Mouse (Mus musculus) small intestine, adult 2 months (tissue): ENCODE measurements around the gene Poldip3. TPM values are rescaled to one million over a fixed set of nuclear protein-coding genes. Genes with fewer than 3 reads are reported as not detected.
"Not testable (repeated sequence)": the region's sequence is repeated elsewhere in the genome, so short reads cannot be mapped to it uniquely, and the experiment has no call there.

Source experiments
- H3K27ac ChIP-seq: fragments of 200-500 bp; 2 replicates; pipeline ENCODE4 v1.5.1; 2012; ENCODE audit warnings: low read depth, low read length, control low read depth, inconsistent platforms; ENCODE audit not compliant: insufficient read depth
- H3K27me3 ChIP-seq: fragments of 200-500 bp; 2 replicates; pipeline ENCODE4 v1.6.1; 2012; ENCODE audit warnings: mild to moderate bottlenecking, moderate library complexity, low read length, inconsistent platforms; ENCODE audit not compliant: control insufficient read depth, insufficient read depth
- H3K36me3 ChIP-seq: fragments of 200-500 bp; 2 replicates; pipeline ENCODE4 v1.6.1; 2012; ENCODE audit warnings: mild to moderate bottlenecking, low read length, control low read depth, inconsistent platforms; ENCODE audit not compliant: control insufficient read depth, insufficient read depth
- H3K4me1 ChIP-seq: fragments of 200-500 bp; 2 replicates; pipeline ENCODE4 v1.6.1; 2012; ENCODE audit warnings: low read length, inconsistent platforms, mixed read lengths; ENCODE audit not compliant: control insufficient read depth, insufficient read depth, insufficient read length
- H3K4me3 ChIP-seq: fragments of 200-500 bp; 2 replicates; pipeline ENCODE4 v1.5.1; 2012; ENCODE audit warnings: low read depth, mild to moderate bottlenecking, control low read depth, inconsistent platforms, low read length, moderate library complexity
- CTCF ChIP-seq: fragments of 200-500 bp; IDR thresholded peaks from 2 replicates; pipeline ENCODE4 v1.5.1; 2012; ENCODE audit warnings: low read depth, mild to moderate bottlenecking, control low read depth, inconsistent platforms, low read length, moderate library complexity, mixed read lengths; ENCODE audit not compliant: insufficient replicate concordance, insufficient read length; ENCODE audit errors: extremely low read depth
- POLR2A ChIP-seq: fragments of 200-500 bp; IDR thresholded peaks from 2 replicates; pipeline ENCODE4 v1.6.1; 2012; ENCODE audit warnings: low read depth, mild to moderate bottlenecking, control low read depth, inconsistent platforms, low read length, moderate library complexity
- WGBS: fragments of 180-500 bp; shearing (Covaris S2); methylation state at CpG from one replicate; pipeline ENCODE4 v1.1.7; 2018; 5-methylcytosine and 5-hydroxymethylcytosine counted together
- polyA plus RNA-seq: library from polyadenylated mRNA; depleted of rRNA; stranded (reverse); fragments of >200 nt; gene quantifications from 2 replicates; pipeline ENCODE4 v1.2.3, GENCODE M21; 2012

The Poldip3 gene
- polyA plus RNA-seq, 1 experiment = 46.7 TPM

GRCm38 (mm10) chr15:83148395-83148794 is 789 bp downstream of the Poldip3 start:
- peaks cover 2% of the 10 kb centered on the region; the same call in 1 of the 2 replicates for H3K4me1 ChIP-seq
- H3K27ac ChIP-seq = peak overlapping the region; percentile 77
- H3K27me3 ChIP-seq = no peaks in the 10 kb centered on the region
- TF ChIP-seq POLR2A (0 out of 2 replicates have a peak, but pooled peaks have one; percentile 2), CTCF (no peak)
- 2% methylated on average over 21 of the region's 21 CpGs for WGBS
- peak overlapping the region; percentile 68 for H3K4me3 ChIP-seq
- H3K36me3 ChIP-seq = peaks cover 12% of the 10 kb centered on the region

GRCm38 (mm10) chr15:83145541-83145940 is 3.6 kb downstream of the Poldip3 start:
- H3K4me1 ChIP-seq = peaks cover 3% of the 10 kb centered on the region; the same call in 1 of the 2 replicates
- no peak overlapping the region for H3K4me3 ChIP-seq
- H3K36me3 ChIP-seq = peaks cover 9% of the 10 kb centered on the region
- WGBS = 56% methylated on average over 6 of the region's 6 CpGs
- TF ChIP-seq CTCF (no peak), POLR2A (no peak)
- no peak overlapping the region for H3K27ac ChIP-seq
- no peaks in the 10 kb centered on the region for H3K27me3 ChIP-seq

- peaks cover 16% of the 10 kb centered on the region for H3K36me3 ChIP-seq
- no peak for TF ChIP-seq POLR2A
- TF ChIP-seq CTCF = no peak
- H3K27me3 ChIP-seq = no peaks in the 10 kb centered on the region
- H3K27ac ChIP-seq = no peak overlapping the region
- peaks cover 5% of the 10 kb centered on the region; the same call in 1 of the 2 replicates for H3K4me1 ChIP-seq
- 48% methylated on average over 5 of the region's 5 CpGs for WGBS
- H3K4me3 ChIP-seq = no peak overlapping the region
Observed at GRCm38 (mm10) chr15:83142861-83143260, 6.3 kb downstream of the Poldip3 start.

GRCm38 (mm10) chr15:83135654-83136053 is 13.5 kb downstream of the Poldip3 start:
- TF ChIP-seq POLR2A = no peak
- TF ChIP-seq CTCF = no peak
- WGBS = 50% methylated on average over 2 of the region's 2 CpGs
- no peak overlapping the region for H3K4me3 ChIP-seq
- no peaks in the 10 kb centered on the region for H3K27me3 ChIP-seq
- H3K4me1 ChIP-seq = peaks cover 3% of the 10 kb centered on the region; the same call in 1 of the 2 replicates
- peaks cover 68% of the 10 kb centered on the region for H3K36me3 ChIP-seq
- no peak overlapping the region for H3K27ac ChIP-seq

- H3K27me3 ChIP-seq = no peaks in the 10 kb centered on the region
- H3K4me3 ChIP-seq = no peak overlapping the region
- WGBS = 84% methylated on average over 6 of the region's 6 CpGs
- TF ChIP-seq POLR2A = no peak
- TF ChIP-seq CTCF = no peak
- H3K27ac ChIP-seq = no peak overlapping the region
- H3K36me3 ChIP-seq = peaks cover 77% of the 10 kb centered on the region
- H3K4me1 ChIP-seq = no peaks in the 10 kb centered on the region
Observed at GRCm38 (mm10) chr15:83134671-83135070, 14.5 kb downstream of the Poldip3 start.

GRCm38 (mm10) chr15:83129530-83130231 is 19.5 kb downstream of the Poldip3 start:
- Histone ChIP-seq H3K27ac (no peak overlapping the region), H3K4me1 (no peaks in the 10 kb centered on the region), H3K36me3 (peaks cover 84% of the 10 kb centered on the region), H3K27me3 (no peaks in the 10 kb centered on the region), H3K4me3 (no peak overlapping the region)
- TF ChIP-seq POLR2A = no peak
- TF ChIP-seq CTCF = no peak
- WGBS = 82% methylated on average over 7 of the region's 7 CpGs

GRCm38 (mm10) chr15:83127037-83127436 is 22.1 kb downstream of the Poldip3 start:
- H3K27ac ChIP-seq, H3K27me3 ChIP-seq, H3K4me3 ChIP-seq, H3K4me1 ChIP-seq: not testable (repeated sequence)
- 90% methylated on average over 3 of the region's 3 CpGs for WGBS
- peaks cover 60% of the 10 kb centered on the region for H3K36me3 ChIP-seq

- no peaks in the 10 kb centered on the region for H3K27me3 ChIP-seq
- no peak overlapping the region for H3K4me3 ChIP-seq
- 92% methylated on average over 9 of the region's 9 CpGs for WGBS
- peaks cover 56% of the 10 kb centered on the region for H3K36me3 ChIP-seq
- H3K27ac ChIP-seq = no peak overlapping the region
- TF ChIP-seq POLR2A (no peak), CTCF (no peak)
- peaks cover 6% of the 10 kb centered on the region; the same call in 1 of the 2 replicates for H3K4me1 ChIP-seq
Observed at GRCm38 (mm10) chr15:83126582-83126981, 22.6 kb downstream of the Poldip3 start.
